Mouse (Mus musculus) limb, embryonic 11.5 days (tissue): Measurements from ENCODE around the gene Gipc1. TPM values are rescaled to one million over a fixed set of nuclear protein-coding genes. Genes with fewer than 3 reads are reported as not detected.

Source experiments
- ATAC-seq: fragments of 200-750 bp; cut with Nextera tagmentation; 2 replicates; pipeline ENCODE4 v1.8.0; 2017; ENCODE audit warnings: low read depth; ENCODE audit not compliant: insufficient number of reproducible peaks, low FRiP score, low TSS enrichment
- DNase-seq: peaks from one replicate; pipeline ENCODE4 v3.0.0-alpha.2; 2015; ENCODE audit warnings: low spot score
- H3K27ac ChIP-seq: fragments of 300-500 bp; sonication (generic); replicated peaks from 2 replicates; pipeline ENCODE4 v1.5.1; 2014; ENCODE audit warnings: low read depth, mild to moderate bottlenecking, low read length
- H3K27me3 ChIP-seq: fragments of 300-500 bp; sonication (generic); 2 replicates; pipeline ENCODE4 v1.6.1; 2014; ENCODE audit warnings: mild to moderate bottlenecking, low read length, mixed read lengths; ENCODE audit not compliant: control insufficient read depth, insufficient read depth
- H3K36me3 ChIP-seq: fragments of 300-500 bp; sonication (generic); 2 replicates; pipeline ENCODE4 v1.6.1; 2014; ENCODE audit warnings: mild to moderate bottlenecking, low read length, moderate library complexity, mixed read lengths; ENCODE audit not compliant: control insufficient read depth, insufficient read depth
- H3K4me1 ChIP-seq: fragments of 300-500 bp; sonication (generic); 2 replicates; pipeline ENCODE4 v1.6.1; 2014; ENCODE audit warnings: low read length, mixed read lengths; ENCODE audit not compliant: control insufficient read depth, insufficient read depth
- H3K4me2 ChIP-seq: fragments of 300-500 bp; sonication (generic); 2 replicates; pipeline ENCODE4 v1.6.1; 2014; ENCODE audit warnings: low read depth, mild to moderate bottlenecking, moderate library complexity; ENCODE audit not compliant: severe bottlenecking
- H3K4me3 ChIP-seq: fragments of 300-500 bp; sonication (generic); 2 replicates; pipeline ENCODE4 v1.5.1; 2014; ENCODE audit warnings: low read depth, low read length
- H3K9ac ChIP-seq: fragments of 300-500 bp; sonication (generic); 2 replicates; pipeline ENCODE4 v1.6.1; 2014; ENCODE audit warnings: mild to moderate bottlenecking, low read length
- H3K9me3 ChIP-seq: fragments of 300-500 bp; sonication (generic); 2 replicates; pipeline ENCODE4 v1.6.1; 2016; ENCODE audit warnings: low read length; ENCODE audit not compliant: control insufficient read depth
- WGBS: fragments of 180-500 bp; shearing (Covaris S2); extraction: QIAGEN DNeasy Blood & Tissue Kit; methylation state at CpG from one replicate; pipeline ENCODE4 v1.1.7; 2014; 5-methylcytosine and 5-hydroxymethylcytosine counted together
- polyA plus RNA-seq: library from polyadenylated mRNA; unstranded; fragments of >200 nt; fragmentation: Nextera tagmentation; extraction: Ambion mirVana; gene quantifications from 2 replicates; pipeline ENCODE4 v1.2.1, GENCODE M21; 2014

Gipc1 gene
- polyA plus RNA-seq, 1 experiment from 2014 or later = 178 TPM

DNA sequence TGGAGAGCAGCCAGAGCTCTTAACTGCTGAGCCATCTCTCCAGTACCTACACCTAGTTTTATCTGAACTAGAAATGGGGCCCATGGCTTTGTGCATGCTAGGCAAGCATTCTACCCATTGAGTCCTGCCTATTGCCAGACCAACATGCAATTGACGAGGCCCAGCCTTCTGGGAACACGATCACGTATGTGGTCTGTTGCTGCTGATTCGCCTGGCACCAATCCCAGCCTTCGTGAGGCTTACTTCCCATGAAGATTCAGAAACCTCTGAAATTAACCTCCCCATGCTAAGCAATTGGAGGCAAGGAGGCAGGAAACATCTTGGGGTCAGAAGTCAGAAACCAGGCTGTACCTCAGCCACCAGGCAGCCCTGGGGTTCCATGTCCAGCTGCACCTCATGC lies 28.1 kb downstream of the Gipc1 start:
- 0 out of 2 replicates have a peak overlapping the region, but pooled peaks have one; percentile 1 for H3K4me2 ChIP-seq
- peaks cover 14% of the 10 kb centered on the region; the same call in 1 of the 2 replicates for H3K4me1 ChIP-seq
- no peaks in the 10 kb centered on the region for H3K27me3 ChIP-seq
- H3K27ac ChIP-seq = peak overlapping the region; percentile 63
- no peak for ATAC-seq
- H3K9ac ChIP-seq = no peak overlapping the region
- no peaks in the 10 kb centered on the region for H3K9me3 ChIP-seq
- peaks cover 16% of the 10 kb centered on the region for H3K36me3 ChIP-seq
- no peak overlapping the region for H3K4me3 ChIP-seq
- no peak for DNase-seq
- WGBS = 83% methylated on average over 5 of the region's 5 CpGs

DNA sequence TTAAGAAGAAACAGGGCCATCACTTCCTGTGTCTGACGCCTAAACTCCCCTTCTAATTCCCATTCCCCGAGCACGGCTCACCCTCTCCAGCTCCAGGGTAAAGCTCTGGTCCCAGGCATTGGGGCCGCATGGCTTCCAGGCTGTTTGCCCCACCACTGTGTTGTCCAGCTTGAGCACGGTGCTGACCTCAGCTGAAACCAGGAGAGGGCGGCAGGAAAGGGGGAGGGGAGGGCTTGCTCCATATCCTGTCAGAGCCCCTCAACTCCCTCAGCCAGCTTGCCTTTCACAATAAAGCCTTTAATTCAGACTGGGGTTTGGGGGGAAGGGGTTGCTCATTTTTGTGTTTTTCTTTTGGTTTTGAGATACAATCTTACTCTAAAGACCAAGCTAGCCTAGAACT lies 28.6 kb downstream of the Gipc1 start:
- 11% methylated on average over 6 of the region's 6 CpGs for WGBS
- Histone ChIP-seq H3K36me3 (peaks cover 16% of the 10 kb centered on the region), H3K27ac (peak overlapping the region; percentile 63), H3K9me3 (no peaks in the 10 kb centered on the region), H3K4me1 (peaks cover 14% of the 10 kb centered on the region; the same call in 1 of the 2 replicates), H3K9ac (no peak overlapping the region), H3K4me3 (no peak overlapping the region; the same call in 1 of the 2 replicates), H3K4me2 (0 out of 2 replicates have a peak overlapping the region, but pooled peaks have one; percentile 1), H3K27me3 (no peaks in the 10 kb centered on the region)
- ATAC-seq (peak; percentile 78; the same call in 1 of the 2 replicates), DNase-seq (peak; percentile 74)

- no peak overlapping the region for H3K4me2 ChIP-seq
- no peak overlapping the region for H3K9ac ChIP-seq
- H3K27ac ChIP-seq = no peak overlapping the region
- peaks cover 12% of the 10 kb centered on the region; the same call in 1 of the 2 replicates for H3K4me1 ChIP-seq
- 91% methylated on average over 9 of the region's 9 CpGs for WGBS
- no peaks in the 10 kb centered on the region for H3K27me3 ChIP-seq
- DNase-seq (no peak), ATAC-seq (no peak)
- no peaks in the 10 kb centered on the region for H3K9me3 ChIP-seq
- H3K4me3 ChIP-seq = no peak overlapping the region
- peaks cover 8% of the 10 kb centered on the region for H3K36me3 ChIP-seq
Measured at GRCm38 (mm10) chr8:83684517-83684916, 32.0 kb downstream of the Gipc1 start.

- 90% methylated on average over 6 of the region's 6 CpGs for WGBS
- ATAC-seq = no peak
- H3K9ac ChIP-seq = no peak overlapping the region
- H3K27me3 ChIP-seq = no peaks in the 10 kb centered on the region
- no peak for DNase-seq
- no peak overlapping the region for H3K27ac ChIP-seq
- H3K36me3 ChIP-seq = peaks cover 12% of the 10 kb centered on the region; the same call in 1 of the 2 replicates
- no peak overlapping the region for H3K4me3 ChIP-seq
- no peaks in the 10 kb centered on the region for H3K4me1 ChIP-seq
- H3K9me3 ChIP-seq = no peaks in the 10 kb centered on the region
- no peak overlapping the region for H3K4me2 ChIP-seq
Measured at GRCm38 (mm10) chr8:83689264-83689663, 36.8 kb downstream of the Gipc1 start.

- no peak for ATAC-seq
- no peak overlapping the region for H3K27ac ChIP-seq
- WGBS = 85% methylated on average over 10 of the region's 10 CpGs
- H3K4me3 ChIP-seq = no peak overlapping the region
- peaks cover 12% of the 10 kb centered on the region; the same call in 1 of the 2 replicates for H3K36me3 ChIP-seq
- DNase-seq = no peak
- H3K4me2 ChIP-seq = no peak overlapping the region
- H3K9me3 ChIP-seq = no peaks in the 10 kb centered on the region
- no peaks in the 10 kb centered on the region for H3K27me3 ChIP-seq
- no peak overlapping the region for H3K9ac ChIP-seq
- peaks cover 10% of the 10 kb centered on the region for H3K4me1 ChIP-seq
Measured at GRCm38 (mm10) chr8:83693609-83694236, 41.2 kb downstream of the Gipc1 start.

DNA sequence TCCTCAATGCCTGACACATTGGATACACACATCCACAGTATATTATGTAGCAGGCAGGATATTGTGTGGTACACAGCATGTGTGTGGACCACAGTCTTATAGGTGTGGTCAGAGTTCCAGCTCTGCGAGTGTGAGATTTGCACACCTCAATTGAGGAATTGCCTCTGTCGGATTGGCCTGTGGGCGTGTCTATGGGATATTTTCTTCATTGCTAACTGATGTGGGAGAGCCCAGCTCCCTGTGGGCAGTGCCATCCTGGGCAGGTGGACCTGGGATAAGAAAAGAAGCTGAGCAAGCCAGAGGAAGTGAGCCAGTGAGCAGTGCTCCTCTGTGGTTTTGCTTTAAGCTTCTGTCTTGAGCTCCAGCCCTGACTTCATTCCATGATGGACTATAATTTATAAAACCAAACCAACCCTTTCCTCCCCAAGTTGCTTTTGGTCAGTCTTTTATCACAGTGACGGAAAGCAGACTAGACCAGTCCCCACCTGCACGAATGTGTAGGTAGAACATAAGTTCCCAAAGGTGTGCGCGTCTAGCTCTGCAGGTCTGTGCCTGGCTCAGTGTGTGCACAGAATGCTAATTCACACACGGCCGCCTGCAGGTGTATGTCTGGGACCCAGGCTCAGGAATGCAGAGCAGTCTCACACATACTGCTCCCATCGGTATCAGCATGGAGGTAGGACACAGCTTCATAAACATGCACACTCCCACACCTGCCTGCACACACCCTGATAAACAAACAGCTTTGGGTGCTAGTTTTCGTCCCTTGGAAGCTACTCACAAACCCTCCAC lies 42.1 kb downstream of the Gipc1 start:
- H3K9ac ChIP-seq = no peak overlapping the region
- no peaks in the 10 kb centered on the region for H3K27me3 ChIP-seq
- no peaks in the 10 kb centered on the region for H3K9me3 ChIP-seq
- DNase-seq (no peak), ATAC-seq (no peak)
- peaks cover 10% of the 10 kb centered on the region; the same call in 1 of the 2 replicates for H3K36me3 ChIP-seq
- peaks cover 10% of the 10 kb centered on the region for H3K4me1 ChIP-seq
- 87% methylated on average over 11 of the region's 11 CpGs for WGBS
- H3K4me2 ChIP-seq = no peak overlapping the region
- H3K27ac ChIP-seq = no peak overlapping the region
- H3K4me3 ChIP-seq = no peak overlapping the region

- Histone ChIP-seq H3K9ac (no peak overlapping the region), H3K4me1 (peaks cover 13% of the 10 kb centered on the region), H3K4me2 (no peak overlapping the region), H3K27ac (no peak overlapping the region), H3K27me3 (no peaks in the 10 kb centered on the region), H3K9me3 (no peaks in the 10 kb centered on the region), H3K4me3 (no peak overlapping the region), H3K36me3 (peaks cover 10% of the 10 kb centered on the region; the same call in 1 of the 2 replicates)
- WGBS = 83% methylated on average over 13 of the region's 17 CpGs
- no peak for ATAC-seq
- DNase-seq = no peak
Measured at GRCm38 (mm10) chr8:83695351-83696106, 43.1 kb downstream of the Gipc1 start.
